Mouse (Mus musculus): ENCODE results near the gene Fam228a. TPM values are rescaled to one million over a fixed set of nuclear protein-coding genes. Genes with fewer than 3 reads are reported as not detected.

The Fam228a gene
- 0.15 TPM for polyA plus RNA-seq (2015; fragmentation: Illumina TruSeq; extraction: RNeasy Lipid Tissue Mini Kit (QIAGEN cat#74804); ENCODE audit: insufficient read depth, low replicate concordance)

GRCm38 (mm10) chr12:4738031-4738576 is at the start of gene Fam228a:
Gene Fam228a (minus strand): TSS chr12:4738430.

GRCm38 (mm10) chr12:4768492-4769332 is 30.5 kb upstream of the Fam228a start, which contains the start of the genes Pfn4 and Fam228b:
Gene Pfn4 (plus strand): TSS chr12:4769022.
Gene Fam228b (minus strand): TSS chr12:4769267.

Other genes with a start within 250 kb of the Fam228a start
- gene Itsn2, start 145.8 kb downstream of the Fam228a start, polyA plus RNA-seq (2015; fragmentation: Illumina TruSeq; extraction: RNeasy Lipid Tissue Mini Kit (QIAGEN cat#74804); ENCODE audit: insufficient read depth, low replicate concordance): 296 TPM
- not detected for gene Gm3625, start 145.5 kb downstream of the Fam228a start, polyA plus RNA-seq (2015; fragmentation: Illumina TruSeq; extraction: RNeasy Lipid Tissue Mini Kit (QIAGEN cat#74804); ENCODE audit: insufficient read depth, low replicate concordance)
- gene Pfn4, start 30.6 kb upstream of the Fam228a start, polyA plus RNA-seq (2015; fragmentation: Illumina TruSeq; extraction: RNeasy Lipid Tissue Mini Kit (QIAGEN cat#74804); ENCODE audit: insufficient read depth, low replicate concordance): 0.29 TPM
- 1.3 TPM for gene Fam228b, start 30.8 kb upstream of the Fam228a start, polyA plus RNA-seq (2015; fragmentation: Illumina TruSeq; extraction: RNeasy Lipid Tissue Mini Kit (QIAGEN cat#74804); ENCODE audit: insufficient read depth, low replicate concordance)
- 201 TPM for gene Sf3b6, start 79.1 kb upstream of the Fam228a start, polyA plus RNA-seq (2015; fragmentation: Illumina TruSeq; extraction: RNeasy Lipid Tissue Mini Kit (QIAGEN cat#74804); ENCODE audit: insufficient read depth, low replicate concordance)
- gene Fkbp1b, start 103.2 kb upstream of the Fam228a start, polyA plus RNA-seq (2015; fragmentation: Illumina TruSeq; extraction: RNeasy Lipid Tissue Mini Kit (QIAGEN cat#74804); ENCODE audit: insufficient read depth, low replicate concordance): 1.4 TPM
- 11.7 TPM for gene Wdcp, start 104.9 kb upstream of the Fam228a start, polyA plus RNA-seq (2015; fragmentation: Illumina TruSeq; extraction: RNeasy Lipid Tissue Mini Kit (QIAGEN cat#74804); ENCODE audit: insufficient read depth, low replicate concordance)
- 9.1 TPM for gene Mfsd2b, start 135.9 kb upstream of the Fam228a start, polyA plus RNA-seq (2015; fragmentation: Illumina TruSeq; extraction: RNeasy Lipid Tissue Mini Kit (QIAGEN cat#74804); ENCODE audit: insufficient read depth, low replicate concordance)
- gene Ubxn2a, start 169.3 kb upstream of the Fam228a start, polyA plus RNA-seq (2015; fragmentation: Illumina TruSeq; extraction: RNeasy Lipid Tissue Mini Kit (QIAGEN cat#74804); ENCODE audit: insufficient read depth, low replicate concordance): 40.1 TPM
- gene Atad2b, start 178.9 kb upstream of the Fam228a start, polyA plus RNA-seq (2015; fragmentation: Illumina TruSeq; extraction: RNeasy Lipid Tissue Mini Kit (QIAGEN cat#74804); ENCODE audit: insufficient read depth, low replicate concordance): 41.0 TPM